Mouse (Mus musculus) ES-E14 (cell line): ENCODE measurements around the gene Thbs1.

Experiments used
- HCFC1 ChIP-seq: IDR thresholded peaks from 2 replicates; pipeline ENCODE4 v1.6.1; 2012; ENCODE audit warnings: low read length, inconsistent platforms, borderline replicate concordance; ENCODE audit not compliant: insufficient read depth
- MAFK ChIP-seq: IDR thresholded peaks from 2 replicates; pipeline ENCODE4 v1.6.1; 2014; ENCODE audit warnings: mild to moderate bottlenecking, low read depth, low read length, inconsistent platforms; ENCODE audit not compliant: insufficient read depth
- ZC3H11A ChIP-seq: IDR thresholded peaks from 2 replicates; pipeline ENCODE4 v1.6.1; 2012; ENCODE audit warnings: low read depth, mild to moderate bottlenecking, inconsistent platforms, low read length, borderline replicate concordance

DNA sequence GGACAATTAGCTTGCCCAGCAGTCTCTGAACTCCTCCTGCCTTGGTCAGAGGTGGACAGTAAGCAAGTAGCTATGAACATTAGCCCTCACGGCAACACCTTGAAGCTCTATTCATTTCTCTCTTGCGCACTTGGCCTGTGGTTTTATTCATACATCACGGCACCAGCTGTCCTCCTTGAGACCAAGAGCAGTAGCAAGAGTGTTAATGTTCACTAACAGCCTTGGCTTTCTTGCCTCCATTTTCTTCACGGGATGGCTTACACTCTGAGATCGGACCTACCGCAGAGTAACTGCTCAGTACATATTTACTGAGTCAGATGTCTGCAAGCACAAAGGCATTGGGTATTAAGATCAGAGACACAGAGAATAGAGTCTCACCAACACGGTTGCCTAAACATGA lies 12.8 kb downstream of the Thbs1 start:
- TF ChIP-seq MAFK, result no peak
- no peak for TF ChIP-seq HCFC1
- no peak for TF ChIP-seq ZC3H11A
